Mouse (Mus musculus) kidney, adult 11 months (tissue): ENCODE measurements around the gene Serf2.
A peak's percentile ranks its signal among the peaks of the same experiment; 100 is the strongest.

ENCODE experiments used
- DNase-seq: peaks from one replicate; pipeline ENCODE4 v3.0.0; 2022

The Serf2 gene

DNA sequence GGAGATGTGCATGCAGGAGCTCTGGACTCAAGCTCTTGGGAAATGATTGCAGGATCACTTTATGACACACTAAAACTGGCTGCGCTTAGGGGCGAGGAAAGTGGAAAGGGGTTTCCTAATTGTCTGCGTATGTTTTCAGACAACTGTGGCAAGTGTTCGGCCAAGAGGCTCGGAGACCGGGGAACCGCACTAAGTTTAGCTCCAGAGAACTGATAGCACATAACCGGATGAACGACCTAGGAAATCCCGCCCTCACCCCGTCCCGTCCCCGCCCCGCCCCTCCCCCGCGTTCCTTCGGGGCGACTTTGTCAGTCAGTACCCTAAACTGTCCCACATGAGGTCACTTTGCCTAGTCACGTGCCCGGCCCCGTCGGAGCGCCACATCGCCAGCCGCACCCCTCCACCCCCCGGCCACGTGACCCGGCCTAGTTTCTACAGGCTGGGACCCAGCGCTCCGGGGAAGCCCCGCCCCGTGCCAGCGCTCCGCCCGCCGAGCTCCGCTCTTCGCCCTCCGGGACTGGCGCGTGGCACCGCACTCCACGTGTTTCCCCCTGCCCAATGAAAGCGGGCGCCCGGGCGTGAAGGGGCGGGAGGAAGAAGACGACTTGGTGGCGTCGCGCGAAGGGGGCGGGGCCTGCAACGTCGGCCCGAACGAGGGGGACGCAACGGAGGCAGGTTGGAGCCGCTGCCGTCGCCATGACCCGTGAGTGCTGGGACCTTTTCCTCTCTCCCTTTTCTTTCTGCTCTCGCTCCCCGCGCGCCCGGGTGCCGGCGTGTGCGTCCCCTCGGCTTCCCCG is at the start of gene Serf2:
TSS of gene Serf2 (plus strand) at position 457 of the 797 bp plus-strand sequence.
- peak; percentile 100 for DNase-seq

- no peak for DNase-seq
Measured at GRCm38 (mm10) chr2:121403296-121403695, 45.7 kb upstream of the Serf2 start.

DNA sequence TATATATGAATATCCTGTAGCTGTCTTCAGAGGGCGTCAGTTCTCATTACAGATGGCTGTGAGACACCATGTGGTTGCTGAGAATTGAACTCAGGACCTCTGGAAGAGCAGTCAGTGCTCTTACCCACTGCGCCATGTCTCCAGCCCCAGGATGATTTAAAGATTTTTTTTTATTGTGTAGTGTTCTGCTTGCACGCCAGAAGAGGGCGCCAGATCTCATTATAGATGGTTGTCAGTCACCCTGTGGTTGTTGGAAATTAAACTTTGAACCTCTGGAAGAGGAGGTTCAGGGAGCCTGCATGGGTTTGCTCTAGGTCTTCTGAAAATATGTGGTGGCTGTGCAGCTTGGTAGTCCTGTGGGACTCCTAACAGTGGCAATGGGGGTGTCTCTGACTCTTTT is 40.8 kb upstream of the Serf2 start:
- no peak for DNase-seq

- no peak for DNase-seq
Measured at GRCm38 (mm10) chr2:121412843-121413386, 36.1 kb upstream of the Serf2 start.

- DNase-seq = peak; percentile 96
Measured at GRCm38 (mm10) chr2:121413387-121414042, 35.5 kb upstream of the Serf2 start, which contains the start of the genes Pdia3 and Catsper2. Gene Pdia3, plus strand, starts transcription at chr2:121413775. Gene Catsper2, minus strand, starts transcription at chr2:121413792.

- peak; percentile 37 for DNase-seq
Measured at GRCm38 (mm10) chr2:121414139-121414685, 34.8 kb upstream of the Serf2 start.

DNA sequence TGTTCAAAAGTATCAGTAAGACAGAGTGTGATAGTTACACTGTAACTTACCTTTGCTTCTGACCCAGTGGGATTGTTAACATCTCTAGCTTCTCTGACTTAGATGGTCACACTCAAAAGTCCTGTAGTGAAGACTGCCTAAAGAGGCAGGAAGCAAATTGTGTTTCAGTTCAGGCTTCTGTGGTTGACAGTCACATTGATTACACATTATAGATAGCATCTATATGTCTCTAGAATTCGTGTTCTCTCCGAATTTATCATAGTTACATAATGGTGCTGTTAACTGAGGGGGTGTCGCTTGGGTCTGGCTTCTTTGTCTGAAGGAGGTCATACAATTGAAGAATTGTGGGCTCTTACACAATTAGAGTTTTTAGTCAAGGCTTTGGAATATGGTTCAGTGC is 33.9 kb upstream of the Serf2 start:
- no peak for DNase-seq

DNA sequence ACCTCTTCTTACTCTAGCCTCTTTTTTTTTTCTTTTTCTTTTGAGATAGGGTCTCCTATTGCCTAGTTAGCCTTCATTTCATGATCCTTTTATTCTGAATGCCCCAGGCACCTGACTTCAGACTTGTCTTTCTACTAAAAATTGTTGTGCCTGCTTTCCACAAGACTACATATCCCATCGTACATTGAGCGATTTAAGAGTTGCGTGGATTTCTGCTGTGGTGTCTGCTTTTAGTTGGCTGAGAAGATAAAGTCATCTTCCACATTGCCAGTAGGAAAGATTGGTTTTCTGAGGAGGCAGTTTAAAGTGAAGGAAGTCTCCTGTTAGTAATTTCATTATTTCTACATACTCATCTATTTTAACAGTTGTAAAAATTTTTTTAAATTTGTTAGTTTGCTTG is 33.4 kb upstream of the Serf2 start:
- DNase-seq = no peak

DNA sequence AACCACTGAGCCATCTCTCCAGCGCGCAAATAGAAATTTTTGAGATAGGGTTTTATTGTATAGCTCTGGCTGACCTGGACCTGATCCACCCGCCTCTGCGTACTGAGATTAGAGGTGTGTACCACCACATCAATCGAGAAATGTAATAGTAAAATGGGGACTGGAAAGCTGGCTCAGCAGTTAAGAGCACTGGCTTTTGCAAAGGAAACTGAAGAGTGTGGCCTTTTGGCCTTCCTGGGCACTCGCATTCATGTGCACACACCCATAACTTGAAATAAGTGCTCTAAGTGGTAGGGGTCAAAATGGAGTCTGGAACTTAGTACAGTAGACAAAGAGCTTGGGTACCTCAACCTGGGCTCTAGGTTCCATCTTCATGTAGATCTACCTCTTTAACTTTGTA is 32.6 kb upstream of the Serf2 start:
- no peak for DNase-seq

GRCm38 (mm10) chr2:121418476-121418875 is 30.5 kb upstream of the Serf2 start:
- DNase-seq = no peak

GRCm38 (mm10) chr2:121423166-121423565 is 25.8 kb upstream of the Serf2 start:
- DNase-seq = no peak

- DNase-seq = no peak
Measured at GRCm38 (mm10) chr2:121425890-121426289, 23.1 kb upstream of the Serf2 start.

DNA sequence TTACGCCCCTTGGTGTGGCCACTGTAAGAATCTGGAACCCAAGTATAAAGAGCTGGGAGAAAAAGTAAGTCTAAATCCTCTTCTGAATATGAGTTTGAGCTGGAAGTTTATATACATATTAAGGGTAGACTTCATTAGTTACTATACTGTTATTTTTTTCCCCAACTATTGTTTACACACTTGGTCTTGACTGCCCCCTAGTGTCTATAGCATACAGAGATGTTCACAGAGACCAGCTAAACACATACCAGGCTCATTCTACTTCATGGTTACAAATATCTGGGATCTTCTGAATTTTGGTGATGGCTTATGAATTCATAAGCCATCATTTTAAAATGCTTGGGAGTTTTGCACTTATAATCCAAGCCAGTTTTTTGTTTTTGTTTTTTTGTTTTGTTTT is 14.1 kb upstream of the Serf2 start:
- DNase-seq = no peak

DNA sequence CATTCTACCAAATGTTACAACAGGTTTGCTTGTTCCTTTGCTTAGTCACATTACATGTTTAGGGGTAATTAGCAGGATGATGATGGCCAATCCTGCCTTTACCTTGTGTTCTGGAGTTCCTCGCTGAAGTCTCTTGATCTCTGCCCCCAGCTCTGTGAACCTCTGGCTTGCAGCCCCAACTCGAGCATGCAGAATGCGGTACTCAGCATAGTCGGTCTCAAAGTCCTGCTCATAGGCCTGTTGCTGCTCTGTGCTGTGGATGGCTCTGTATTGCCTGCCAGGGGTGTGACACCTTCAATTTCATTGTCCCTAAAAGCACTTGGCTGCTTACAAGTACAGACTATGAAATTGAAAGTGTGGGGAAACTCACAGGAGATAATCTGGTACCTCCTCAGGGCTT is 9.2 kb upstream of the Serf2 start:
- peak; percentile 82 for DNase-seq

- DNase-seq = no peak
Measured at GRCm38 (mm10) chr2:121440834-121441605, 8.0 kb upstream of the Serf2 start.

GRCm38 (mm10) chr2:121441800-121442199 is 7.2 kb upstream of the Serf2 start:
- DNase-seq = no peak

- DNase-seq = peak; percentile 82
Measured at GRCm38 (mm10) chr2:121442259-121443067, 6.5 kb upstream of the Serf2 start.

- no peak for DNase-seq
Measured at GRCm38 (mm10) chr2:121443068-121443349, 6.0 kb upstream of the Serf2 start.

DNA sequence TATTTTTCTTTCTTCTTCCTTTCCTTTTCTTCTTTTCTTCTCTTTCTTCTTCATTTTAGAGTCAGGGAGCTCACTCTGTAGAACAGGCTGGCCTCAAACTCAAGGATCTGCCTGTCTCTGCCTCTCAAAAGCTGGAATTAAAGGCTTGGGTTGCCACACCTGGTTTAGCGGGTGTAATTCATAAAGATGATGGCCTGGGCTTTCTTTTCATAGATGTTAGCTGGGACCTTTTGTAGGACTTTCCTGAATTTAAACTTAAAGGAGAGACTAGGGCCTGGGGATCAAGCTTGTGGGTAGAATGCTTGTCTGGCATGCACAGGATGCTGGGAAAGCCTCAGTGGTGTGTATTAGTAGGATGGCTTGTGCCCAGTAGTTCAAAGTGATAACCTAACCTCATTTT is 4.8 kb upstream of the Serf2 start, which contains the start of gene Ell3:
TSS of gene Ell3 (minus strand) at position 101 of the 400 bp plus-strand sequence.
- no peak for DNase-seq

DNA sequence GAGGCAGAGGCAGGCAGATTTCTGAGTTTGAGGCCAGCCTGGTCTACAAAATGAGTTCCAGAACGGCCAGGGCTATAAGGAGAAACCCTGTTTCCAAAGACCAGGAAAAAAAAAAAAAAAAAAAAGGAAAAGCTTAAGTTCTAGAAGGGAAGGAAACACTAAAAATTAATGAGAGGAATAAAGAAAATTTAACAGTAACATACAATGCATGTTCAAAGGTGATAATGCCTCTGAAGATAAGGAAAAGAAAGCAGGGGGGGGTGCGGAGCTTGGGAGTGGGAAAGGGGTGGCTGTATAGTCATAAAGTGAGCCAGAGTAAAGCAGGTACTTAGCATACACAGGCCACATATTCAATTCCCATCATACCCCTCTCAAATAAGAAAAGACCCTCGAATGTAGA is 3.9 kb upstream of the Serf2 start:
- DNase-seq = no peak

DNA sequence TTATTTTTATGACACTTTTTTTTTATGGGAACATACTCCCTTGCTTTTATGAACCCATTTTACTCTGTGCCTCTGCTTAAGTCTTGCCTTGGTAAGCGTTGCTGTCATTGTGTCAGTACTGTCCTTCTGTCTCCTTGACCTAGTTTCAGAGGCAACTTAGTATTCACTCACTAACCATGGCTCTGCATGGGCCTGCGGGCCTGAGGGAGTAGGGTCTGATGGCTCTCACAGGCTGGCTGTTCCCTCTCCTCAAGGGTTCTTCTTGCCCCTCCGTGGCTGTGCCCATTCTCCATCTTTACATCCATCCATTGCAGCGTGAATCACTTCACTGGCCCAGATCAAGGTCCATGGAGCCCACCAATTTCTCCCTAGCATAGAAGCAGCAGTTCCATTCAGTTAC is 2.5 kb upstream of the Serf2 start:
- no peak for DNase-seq

DNA sequence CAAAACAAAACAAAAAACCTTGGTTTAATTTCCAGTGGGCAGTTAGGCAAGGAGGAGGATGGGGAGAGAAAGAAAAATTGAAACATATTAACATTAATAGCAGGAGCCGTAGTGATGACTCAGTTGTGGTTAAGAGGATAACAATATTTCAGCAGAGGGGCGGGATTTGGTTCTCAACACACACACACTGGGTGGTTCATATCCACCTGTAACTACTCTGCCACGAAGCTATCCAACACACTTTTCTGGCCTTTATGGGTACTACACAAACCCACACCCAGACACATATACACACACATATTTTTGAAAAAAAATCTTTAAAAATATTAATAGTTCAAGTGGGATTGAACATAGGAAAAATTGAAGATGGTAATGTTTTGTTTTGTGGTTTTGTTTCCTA is 2.0 kb upstream of the Serf2 start:
- no peak for DNase-seq
